Mouse (Mus musculus) kidney, adult 9 months (tissue): ENCODE measurements around the gene Brdt.
A peak's percentile ranks its signal among the peaks of the same experiment; 100 is the strongest.

Experiments used
- DNase-seq: peaks from one replicate; pipeline ENCODE4 v3.0.0; 2022

Gene Brdt

GRCm38 (mm10) chr5:107330916-107331421, at the start of gene Brdt:
TSS of gene Brdt (plus strand) at chr5:107331159.
- DNase-seq, result no peak

- no peak for DNase-seq
These were observed 48.2 kb upstream of the Brdt start for GRCm38 (mm10) chr5:107282561-107283307.

- DNase-seq, result no peak
These were observed 46.9 kb upstream of the Brdt start for GRCm38 (mm10) chr5:107283935-107284524.

GRCm38 (mm10) chr5:107285563-107285962, 45.4 kb upstream of the Brdt start:
- no peak for DNase-seq

- DNase-seq, result peak; percentile 48
These were observed 43.6 kb upstream of the Brdt start for GRCm38 (mm10) chr5:107287254-107287907.

GRCm38 (mm10) chr5:107287908-107288267, 43.1 kb upstream of the Brdt start:
- no peak for DNase-seq

- DNase-seq, result no peak
These were observed 42.3 kb upstream of the Brdt start for GRCm38 (mm10) chr5:107288427-107289233.

GRCm38 (mm10) chr5:107289234-107289764, 41.7 kb upstream of the Brdt start, which contains the start of gene Tgfbr3:
TSS of gene Tgfbr3 (minus strand) at chr5:107289629.
- peak; percentile 84 for DNase-seq

- no peak for DNase-seq
These were observed 41.0 kb upstream of the Brdt start for GRCm38 (mm10) chr5:107289986-107290385.

GRCm38 (mm10) chr5:107294041-107294440, 36.9 kb upstream of the Brdt start:
- DNase-seq, result no peak

GRCm38 (mm10) chr5:107295061-107295816, 35.7 kb upstream of the Brdt start:
- no peak for DNase-seq

GRCm38 (mm10) chr5:107295817-107296511, 35.0 kb upstream of the Brdt start:
- no peak for DNase-seq

- peak; percentile 54 for DNase-seq
These were observed 34.2 kb upstream of the Brdt start for GRCm38 (mm10) chr5:107296512-107297322.

- DNase-seq, result no peak
These were observed 32.1 kb upstream of the Brdt start for GRCm38 (mm10) chr5:107298854-107299253.

GRCm38 (mm10) chr5:107303350-107303861, 27.6 kb upstream of the Brdt start:
- peak; percentile 14 for DNase-seq

GRCm38 (mm10) chr5:107304117-107304825, 26.7 kb upstream of the Brdt start:
- no peak for DNase-seq

- DNase-seq, result no peak
These were observed 23.5 kb upstream of the Brdt start for GRCm38 (mm10) chr5:107307432-107307831.

- no peak for DNase-seq
These were observed 13.8 kb upstream of the Brdt start for GRCm38 (mm10) chr5:107317141-107317540.

GRCm38 (mm10) chr5:107320703-107321102, 10.3 kb upstream of the Brdt start:
- DNase-seq, result peak; percentile 38
